Mouse (Mus musculus) spleen, postnatal 4 days (tissue): ENCODE measurements around the gene 4933409G03Rik.
"Not testable (repeated sequence)": the region's sequence is repeated elsewhere in the genome, so short reads cannot be mapped to it uniquely, and the experiment has no call there.

Source experiments
- DNase-seq, 2 experiments: peaks; one replicate each; pipeline ENCODE4 v3.0.0; 2022; ENCODE audit warnings: low spot score in 2 of 2

Gene 4933409G03Rik

DNA sequence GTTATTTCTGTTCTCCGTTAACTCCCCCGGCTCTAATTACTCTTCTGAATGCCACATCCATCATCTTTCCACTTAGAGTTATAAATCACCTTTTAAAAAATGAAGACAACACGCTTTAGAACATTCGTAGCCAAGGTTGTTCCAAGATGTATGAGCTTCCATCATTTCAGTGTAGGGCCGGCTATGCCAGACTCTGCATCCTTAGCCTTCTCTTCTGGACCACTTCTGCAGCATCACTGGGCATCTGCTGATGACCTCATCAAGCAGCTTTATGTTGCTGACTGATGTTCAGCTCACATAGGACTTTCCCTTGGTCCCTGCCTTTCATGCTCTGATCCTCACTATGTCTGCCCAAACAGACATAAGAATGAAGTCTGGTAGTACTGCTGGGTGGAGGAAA, at the start of gene 4933409G03Rik:
TSS of gene 4933409G03Rik (plus strand) at position 301 of the 400 bp plus-strand sequence.
- no peak for DNase-seq

DNA sequence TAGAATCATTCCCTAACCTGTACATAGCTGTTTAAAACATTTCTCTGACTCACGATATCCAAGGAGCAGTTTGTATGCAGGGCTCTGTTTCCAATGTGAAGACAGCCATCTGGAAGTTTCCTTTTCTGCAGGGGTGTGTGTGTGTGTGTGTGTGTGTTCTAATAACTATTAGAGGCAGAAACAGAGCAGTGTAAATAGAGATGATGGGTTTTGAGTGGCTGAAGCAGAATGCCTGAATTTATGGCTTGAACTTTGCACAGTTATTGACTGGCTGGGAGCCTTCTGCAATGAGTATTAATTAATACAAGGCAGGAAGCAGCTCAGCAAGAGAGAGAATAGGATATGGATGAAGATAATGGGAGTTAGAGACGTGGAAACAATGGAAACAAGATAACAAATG, 38.0 kb upstream of the 4933409G03Rik start:
- DNase-seq: no peak

GRCm38 (mm10) chr2:68560821-68561220, 21.4 kb upstream of the 4933409G03Rik start:
- DNase-seq: no peak

GRCm38 (mm10) chr2:68563331-68563730, 18.9 kb upstream of the 4933409G03Rik start:
- DNase-seq: no peak

DNA sequence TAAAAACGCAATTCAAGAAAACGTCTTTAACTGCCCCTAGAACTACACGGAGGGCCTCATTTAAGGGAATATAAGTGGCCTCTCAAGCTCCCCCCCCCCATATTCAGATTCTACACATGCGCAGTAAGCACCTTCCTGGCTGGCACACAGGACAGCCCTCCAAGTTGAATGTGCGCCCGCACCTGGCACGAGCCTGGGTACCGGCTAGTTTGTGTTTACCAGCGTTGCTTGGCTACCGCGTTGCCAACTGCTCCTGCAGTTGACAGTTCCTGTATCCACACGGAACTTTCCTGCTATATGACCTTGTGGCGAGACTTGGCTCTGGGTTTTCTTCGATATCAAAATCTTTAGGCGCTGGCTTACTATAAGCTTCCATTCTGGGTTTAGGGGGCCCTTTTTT, 13.9 kb upstream of the 4933409G03Rik start:
- DNase-seq: no peak

DNA sequence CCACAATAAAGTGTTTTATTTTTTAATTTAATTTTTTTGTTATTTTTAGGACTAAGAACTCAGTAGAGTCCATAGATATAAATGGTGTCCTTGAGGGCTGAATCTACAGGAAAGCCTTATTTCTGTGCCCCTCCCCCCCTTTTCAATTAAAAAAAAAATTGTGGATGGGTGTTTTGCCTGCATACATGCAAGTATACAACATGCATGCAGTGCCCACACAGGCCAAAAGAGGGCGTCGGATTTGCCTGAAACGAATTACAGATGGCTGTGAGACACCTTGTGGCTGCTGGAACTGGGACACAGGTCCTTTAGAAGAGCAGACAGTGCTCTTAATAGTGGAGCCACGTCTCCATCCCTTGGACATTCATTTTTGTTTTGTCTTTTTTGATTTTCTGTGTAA, 9.9 kb upstream of the 4933409G03Rik start:
- peak in 1 of 2 experiments; percentile 65 for DNase-seq

GRCm38 (mm10) chr2:68592765-68593164, 10.6 kb downstream of the 4933409G03Rik start:
- no peak for DNase-seq

GRCm38 (mm10) chr2:68656186-68656585, 74.0 kb downstream of the 4933409G03Rik start, which contains the start of gene 4932414N04Rik:
4932414N04Rik (plus strand) TSS chr2:68656486.
- not testable (repeated sequence) for DNase-seq
